Mouse (Mus musculus) lung, adult 2 months (tissue): ENCODE results near the gene Zfp768.

ENCODE experiments used
- CTCF ChIP-seq: fragments of 200-500 bp; IDR thresholded peaks from 2 replicates; pipeline ENCODE4 v1.5.1; 2011; ENCODE audit warnings: mild to moderate bottlenecking, low read length, control low read depth; ENCODE audit not compliant: insufficient read depth
- POLR2A ChIP-seq: fragments of 200-500 bp; IDR thresholded peaks from 2 replicates; pipeline ENCODE4 v1.6.1; 2011; ENCODE audit warnings: low read depth, mild to moderate bottlenecking, control low read depth, low read length, borderline replicate concordance; ENCODE audit errors: extremely low read depth

- no peak for TF ChIP-seq CTCF
- TF ChIP-seq POLR2A, result no peak
Observed at GRCm38 (mm10) chr7:127364166-127364565, 18.8 kb upstream of the Zfp768 start.
